Mouse (Mus musculus) spleen, embryonic (tissue): Measurements from ENCODE around the gene Pde10a.

Experiments
- CTCF ChIA-PET: fragments of 350-600 bp; sonication (Branson Sonifier 250); formaldehyde crosslinking; loops from one replicate; lab custom pipeline; 2022; lab: Charles Lee

Gene Pde10a

DNA sequence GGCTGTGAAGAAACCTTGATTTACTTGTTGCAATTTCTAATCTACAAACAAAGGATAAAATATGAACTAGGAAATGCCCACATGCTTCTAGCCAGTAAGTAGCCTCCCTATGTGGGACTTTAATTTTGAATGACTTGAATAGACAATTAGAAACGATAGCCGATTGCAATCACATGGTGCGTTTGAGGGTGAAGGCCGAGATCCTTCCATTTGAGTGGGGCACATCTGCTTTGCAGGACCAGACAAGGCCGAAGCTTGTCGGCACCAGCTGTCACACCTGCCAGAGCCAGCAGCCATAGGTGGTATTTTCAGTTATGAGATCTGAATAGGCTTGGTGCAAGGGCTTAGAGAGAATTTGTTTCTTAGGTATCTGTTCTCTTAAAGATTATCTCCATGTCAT is 360.7 kb downstream of the Pde10a start:
- CTCF ChIA-PET, result no interaction called here

DNA sequence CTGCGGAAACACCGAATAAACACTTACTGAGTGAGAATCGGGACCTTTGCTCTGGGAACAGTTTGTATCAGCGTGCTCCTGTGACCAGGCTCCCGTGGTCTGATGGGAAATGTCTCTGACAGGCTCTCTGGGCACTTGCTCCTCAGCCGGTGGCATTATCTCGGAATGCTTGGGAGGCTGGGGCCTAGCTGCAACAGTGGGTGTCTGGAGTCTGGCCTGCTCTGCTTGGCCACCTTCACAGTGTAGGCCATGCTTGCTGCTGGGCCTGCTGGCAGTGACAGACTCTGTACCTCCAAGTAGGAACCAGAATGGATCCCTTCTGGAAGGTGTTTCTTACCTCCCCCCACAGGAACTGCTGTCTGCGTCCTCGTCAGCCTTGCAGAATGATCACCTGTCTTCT is 362.9 kb downstream of the Pde10a start:
- CTCF ChIA-PET, result no interaction called here

DNA sequence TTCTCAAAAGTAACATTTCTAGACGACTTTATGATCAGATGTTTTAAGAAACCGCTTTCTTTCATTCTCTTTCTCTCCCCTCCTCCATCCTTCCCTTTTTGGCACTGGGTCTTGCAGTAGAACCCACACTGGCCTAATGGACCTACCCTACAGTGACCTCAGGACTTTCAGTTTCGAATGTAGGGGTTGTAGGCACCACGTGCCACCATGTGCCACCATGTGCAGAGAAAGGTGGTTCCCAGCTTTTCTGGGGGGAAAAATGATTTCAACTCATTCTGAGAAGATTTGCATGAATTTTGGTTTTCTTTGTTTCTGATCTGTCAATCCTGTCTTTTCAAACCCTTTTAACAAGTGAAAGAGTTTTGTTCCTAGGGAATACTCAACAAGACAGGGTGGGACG is 363.5 kb downstream of the Pde10a start:
- CTCF ChIA-PET, result no interaction called here

DNA sequence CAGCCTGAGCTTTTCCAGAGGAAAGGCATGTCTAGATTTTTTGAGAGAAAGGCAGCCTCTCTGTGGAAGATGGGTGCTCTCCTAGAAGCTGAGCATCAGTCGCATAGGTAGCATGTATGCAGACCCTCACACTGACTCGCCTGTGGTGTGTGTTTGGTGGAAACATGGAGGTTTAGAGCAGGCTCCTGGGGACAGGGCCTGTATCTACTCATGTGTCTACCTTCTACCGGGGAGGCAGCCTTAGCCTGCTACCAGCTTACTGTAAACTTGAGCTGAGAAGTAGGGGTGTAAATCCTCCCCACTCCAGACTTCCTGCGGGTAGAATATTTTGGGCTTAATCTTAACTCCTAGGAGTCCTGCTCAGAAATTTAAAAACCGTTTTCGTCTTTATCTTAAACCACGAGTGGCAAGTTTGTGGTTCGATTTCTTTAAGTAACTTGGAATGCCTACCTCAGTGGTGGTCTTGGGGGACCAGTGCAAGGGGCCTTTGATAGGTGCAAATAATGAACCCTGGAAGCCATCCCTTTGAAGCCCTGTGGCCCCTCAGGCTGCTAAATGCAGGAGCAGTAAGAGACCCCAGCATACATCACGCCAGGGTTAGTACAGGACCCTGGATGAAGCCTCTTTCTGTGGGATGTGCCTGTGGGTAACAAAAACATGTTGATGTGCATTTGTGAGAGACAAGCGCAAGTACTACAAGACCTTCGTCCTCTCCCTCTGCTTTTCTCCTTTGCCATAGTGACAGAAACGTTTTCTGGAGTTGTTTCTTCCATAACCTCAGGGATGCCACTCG is 367.2 kb downstream of the Pde10a start:
- CTCF ChIA-PET, result no interaction called here

GRCm38 (mm10) chr17:8895991-8896390 is 370.8 kb downstream of the Pde10a start:
- CTCF ChIA-PET, result no interaction called here

- CTCF ChIA-PET, result no interaction called here
Observed at GRCm38 (mm10) chr17:8897749-8898148, 372.6 kb downstream of the Pde10a start.

GRCm38 (mm10) chr17:8898221-8898620 is 373.0 kb downstream of the Pde10a start:
- CTCF ChIA-PET, result no interaction called here

GRCm38 (mm10) chr17:8899212-8899611 is 374.0 kb downstream of the Pde10a start:
- CTCF ChIA-PET, result no interaction called here

GRCm38 (mm10) chr17:8903555-8904283 is 378.5 kb downstream of the Pde10a start:
- CTCF ChIA-PET, result interaction anchor here (0.8 kb wide), 1 partner anchor 60 kb away, joined by 3 read pairs; no protein-coding TSS in a partner anchor

DNA sequence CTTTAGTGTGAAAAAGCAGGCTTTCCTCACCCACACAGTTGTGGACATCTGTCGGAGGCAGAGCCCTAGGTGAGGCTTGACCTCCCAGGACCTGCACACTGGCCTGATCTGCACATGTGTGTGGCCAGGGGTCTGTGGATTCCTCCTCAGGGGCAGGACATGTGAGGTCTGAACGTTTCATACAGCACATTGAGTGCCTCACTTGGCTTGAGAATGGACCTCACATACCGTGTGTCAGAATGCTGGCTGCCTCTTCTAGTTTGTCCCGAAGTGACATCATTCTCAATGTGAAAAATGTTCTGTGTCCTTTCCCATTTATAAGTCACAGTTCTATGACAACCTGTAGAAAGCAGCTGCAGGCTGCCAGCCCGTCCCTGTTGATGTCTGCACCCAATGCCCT is 385.4 kb downstream of the Pde10a start:
- CTCF ChIA-PET, result no interaction called here

- CTCF ChIA-PET, result no interaction called here
Observed at GRCm38 (mm10) chr17:8912933-8913332, 387.8 kb downstream of the Pde10a start.

DNA sequence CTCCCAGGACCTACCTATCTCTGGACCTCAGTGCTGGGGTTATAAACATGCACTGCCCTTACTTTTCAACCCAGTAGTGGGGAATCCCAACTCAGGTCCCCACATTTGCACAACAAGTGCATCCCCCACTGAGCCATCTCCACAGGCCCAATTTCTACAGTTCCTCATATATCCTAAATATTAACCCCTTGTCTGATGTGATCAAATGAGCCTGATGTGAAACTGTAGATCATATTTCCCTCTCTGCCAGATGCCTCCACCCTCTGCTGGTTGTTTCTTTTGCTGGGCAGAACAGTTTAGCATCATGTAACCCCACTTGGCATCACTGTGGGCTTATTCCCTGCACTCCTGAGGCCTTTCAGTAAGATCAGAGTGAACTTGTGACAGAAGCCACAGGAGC is 390.5 kb downstream of the Pde10a start:
- CTCF ChIA-PET, result no interaction called here

DNA sequence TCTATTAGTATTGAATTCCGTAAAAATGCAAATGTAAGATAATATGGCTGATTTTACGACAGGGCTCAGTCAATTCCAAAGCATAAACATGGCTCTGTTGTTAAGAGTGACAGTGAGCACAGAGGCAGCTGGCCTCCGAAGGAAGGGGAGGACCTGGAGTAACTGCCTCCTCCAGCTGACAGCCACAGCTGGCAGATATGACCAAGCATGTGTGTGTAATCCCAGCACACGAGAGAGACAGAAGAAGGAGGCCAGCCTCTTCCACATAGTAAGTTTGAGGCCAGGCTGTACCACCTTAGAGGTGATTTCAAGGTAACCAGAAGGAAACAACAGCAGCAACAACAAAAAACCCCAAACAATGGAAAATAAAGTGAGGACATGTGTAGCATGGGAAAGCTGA is 397.9 kb downstream of the Pde10a start:
- CTCF ChIA-PET, result no interaction called here

GRCm38 (mm10) chr17:8923727-8924126 is 398.6 kb downstream of the Pde10a start:
- CTCF ChIA-PET, result no interaction called here

GRCm38 (mm10) chr17:8925819-8926383 is 400.7 kb downstream of the Pde10a start:
- CTCF ChIA-PET, result no interaction called here

GRCm38 (mm10) chr17:8928560-8928959 is 403.4 kb downstream of the Pde10a start:
- CTCF ChIA-PET, result no interaction called here

DNA sequence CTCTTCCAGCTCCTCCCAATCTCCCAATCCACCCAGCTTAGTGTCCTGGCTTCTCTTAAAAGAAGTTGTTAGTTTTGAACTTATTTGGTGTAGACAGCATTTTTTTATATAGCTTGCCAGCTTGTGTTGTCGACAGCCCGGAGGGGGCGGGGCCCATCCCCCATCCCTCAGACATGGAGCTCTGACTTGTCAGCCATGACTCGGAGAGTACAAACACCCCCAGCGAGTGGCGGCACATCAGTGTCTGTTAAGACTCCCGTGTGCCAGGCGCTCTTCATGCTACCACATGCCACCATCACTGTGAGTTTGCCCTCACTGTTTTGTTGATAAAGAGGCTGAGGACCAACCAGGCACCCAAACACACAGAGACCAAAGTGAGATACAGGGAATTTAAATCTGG is 404.5 kb downstream of the Pde10a start:
- CTCF ChIA-PET, result no interaction called here

- CTCF ChIA-PET, result no interaction called here
Observed at GRCm38 (mm10) chr17:8935604-8936003, 410.4 kb downstream of the Pde10a start.

- CTCF ChIA-PET, result no interaction called here
Observed at GRCm38 (mm10) chr17:8936603-8937002, 411.4 kb downstream of the Pde10a start.

- CTCF ChIA-PET, result no interaction called here
Observed at GRCm38 (mm10) chr17:8951588-8951987, 426.4 kb downstream of the Pde10a start.

DNA sequence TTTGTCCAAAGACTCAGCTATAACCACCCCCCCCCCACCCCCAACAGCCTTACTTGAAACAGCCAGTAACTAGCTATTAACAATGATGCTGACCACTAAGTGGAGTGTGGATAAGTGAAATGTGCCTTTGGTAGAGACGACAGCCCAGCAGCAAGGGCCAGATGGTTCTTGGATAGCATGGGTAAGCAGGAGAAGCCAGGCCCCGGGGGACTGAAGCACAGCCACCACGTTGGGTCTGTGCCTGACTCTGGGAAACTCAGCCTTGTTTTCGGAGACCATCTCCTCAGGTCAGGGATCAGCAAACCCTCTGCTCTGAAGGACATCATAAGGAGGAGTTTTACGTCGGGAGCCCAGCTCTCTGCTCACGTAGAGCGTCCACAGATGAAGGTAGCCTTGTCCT is 427.8 kb downstream of the Pde10a start:
- CTCF ChIA-PET, result no interaction called here

GRCm38 (mm10) chr17:8958125-8958524 is 433.0 kb downstream of the Pde10a start:
- CTCF ChIA-PET, result no interaction called here

DNA sequence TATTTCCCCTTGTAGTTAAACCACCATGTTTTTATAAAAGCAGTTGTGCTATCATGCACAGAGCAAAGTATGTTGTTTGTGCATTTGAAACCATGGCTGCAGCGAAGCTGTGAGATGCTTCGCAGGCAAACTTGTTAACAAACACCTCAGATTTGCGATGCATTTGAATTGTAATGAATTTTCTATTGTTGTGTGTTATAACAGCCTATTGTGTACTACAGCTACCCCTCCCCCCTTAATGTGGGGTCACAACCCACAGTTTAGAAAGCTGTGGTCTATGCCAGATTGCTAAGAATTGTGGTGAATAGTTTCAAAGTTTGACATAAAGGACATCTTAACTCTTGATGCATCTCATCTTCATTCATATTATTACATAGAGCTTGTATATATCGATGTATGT is 435.2 kb downstream of the Pde10a start:
- CTCF ChIA-PET, result no interaction called here
